Comparison of ENCODE assay signal across 17 mouse cellular contexts in genomic region chr6:71963561-71963960, GRCm38 (mm10).
"Had no signal": no experiment of that assay in that cellular context is flagged by ENCODE, and none has a peak within 500 bp of the region (broad histone marks: within the 10 kb centered on the region; RNA-seq: fewer than 3 reads in every experiment).

No protein-coding gene starts in this region.

- H3K4me1 ChIP-seq: limb, embryonic 10.5 days; lung, embryonic 15.5 days; midbrain, embryonic 12.5 days; neural tube, embryonic 12.5 days had no signal

- H3K9ac ChIP-seq: liver, embryonic 15.5 days; lung, embryonic 15.5 days; midbrain, embryonic 12.5 days; neural tube, embryonic 12.5 days had no signal

- DNase-seq: kidney, adult 11 months; kidney, adult 9 months; kidney, postnatal 10 days; kidney, postnatal 4 days; lung, postnatal 14 days; retina, postnatal 1 day; thymus, postnatal 36 days had no signal

- H3K4me3 ChIP-seq: layer of hippocampus, adult 2 months; left cerebral cortex, adult 2 months; limb, embryonic 10.5 days; liver, embryonic 15.5 days; lung, embryonic 15.5 days; midbrain, embryonic 12.5 days; myocyte; neural tube, embryonic 12.5 days had no signal

- H3K27ac ChIP-seq: layer of hippocampus, adult 2 months; left cerebral cortex, adult 2 months; limb, embryonic 10.5 days; liver, embryonic 15.5 days; lung, embryonic 15.5 days; midbrain, embryonic 12.5 days; neural tube, embryonic 12.5 days had no signal

- ATAC-seq: midbrain, embryonic 16.5 days had no signal

- H3K27me3 ChIP-seq: liver, embryonic 15.5 days; lung, embryonic 15.5 days; midbrain, embryonic 12.5 days; neural tube, embryonic 12.5 days had no signal

- H3K9me3 ChIP-seq: limb, embryonic 10.5 days; liver, embryonic 15.5 days; lung, embryonic 15.5 days; midbrain, embryonic 12.5 days; neural tube, embryonic 12.5 days had no signal

- H3K4me2 ChIP-seq: liver, embryonic 11.5 days; liver, embryonic 15.5 days; lung, embryonic 15.5 days; midbrain, embryonic 12.5 days; neural tube, embryonic 12.5 days had no signal
